Mouse (Mus musculus): ENCODE data around the gene 1810043G02Rik. TPM values are rescaled to one million over a fixed set of nuclear protein-coding genes. Genes with fewer than 3 reads are reported as not detected.
A peak's percentile ranks its signal among the peaks of the same experiment; 100 is the strongest.
"Not testable (repeated sequence)": the region's sequence is repeated elsewhere in the genome, so short reads cannot be mapped to it uniquely, and the experiment has no call there.

The 1810043G02Rik gene
- total and polyA plus RNA-seq, 3 experiments, result 9.3 to 15.6 TPM; not detected in 1

DNA sequence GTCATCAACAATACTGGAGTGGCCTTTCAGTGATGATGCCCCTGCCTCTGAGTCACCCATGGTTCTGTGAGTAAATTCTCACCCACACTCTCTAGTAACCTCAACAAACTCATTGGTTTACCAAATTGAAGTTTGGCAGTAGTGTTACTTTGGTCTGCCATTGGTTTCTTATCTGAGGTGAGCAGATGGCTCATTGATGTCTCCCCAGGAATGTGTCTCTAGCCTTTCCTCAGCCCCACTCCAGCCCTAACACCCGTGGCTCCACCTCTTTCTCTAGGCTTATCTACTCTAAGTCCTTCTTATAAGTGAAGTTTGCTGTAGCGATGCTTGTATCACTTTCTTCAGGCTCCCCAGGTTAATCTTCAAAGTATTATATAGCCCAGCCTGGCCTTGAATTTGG lies 38.6 kb upstream of the 1810043G02Rik start (continued):
- TF ChIP-seq ZKSCAN1 (IDR thresholded peaks at IDR 0.05; ENCODE audit: low read depth, low read length) (no peak), TBP (IDR thresholded peaks at IDR 0.05; ENCODE audit: low read depth, low read length) (no peak), JUND (IDR thresholded peaks at IDR 0.05; ENCODE audit: low read depth, low read length) (0 out of 2 replicates have a peak, but pooled peaks have one; percentile 23), SIN3A (IDR thresholded peaks at IDR 0.05; ENCODE audit: low read length) (no peak; the same call in 1 of the 2 replicates), NRF1 (IDR thresholded peaks at IDR 0.05; ENCODE audit: insufficient read depth, low read depth, low read length, poor library complexity, severe bottlenecking) (no peak), SMC3 (IDR thresholded peaks at IDR 0.05; ENCODE audit: low read depth, low read length) (no peak), POLR2AphosphoS5 (IDR thresholded peaks at IDR 0.05; ENCODE audit: borderline replicate concordance, low read depth, low read length) (no peak), GATA1 (IDR thresholded peaks at IDR 0.05; ENCODE audit: low read depth, low read length) (peak; percentile 81), ETS1 (IDR thresholded peaks at IDR 0.05; ENCODE audit: low read depth, low read length) (peak; percentile 68)

DNA sequence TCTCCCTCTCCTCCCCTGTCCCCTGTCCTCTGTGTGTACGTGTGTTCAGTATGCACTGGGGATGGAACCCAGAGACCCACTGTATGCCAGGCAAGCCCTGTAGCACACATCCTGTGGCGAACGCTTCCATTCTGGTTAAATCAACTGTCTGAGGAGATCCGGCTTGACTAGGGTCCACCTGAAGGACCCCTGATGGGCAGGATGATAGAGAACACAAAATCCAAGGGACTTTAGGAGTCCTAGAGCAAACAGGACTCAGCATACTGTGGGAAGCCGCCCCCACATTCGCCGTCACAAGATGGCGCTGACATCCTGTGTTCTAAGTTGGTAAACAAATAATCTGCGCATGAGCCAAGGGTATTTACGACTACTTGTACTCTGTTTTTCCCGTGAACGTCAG lies 27.9 kb upstream of the 1810043G02Rik start:
- Histone ChIP-seq H3K4me3 (ENCODE audit: control insufficient read depth in 1 of 2, insufficient read depth in 1 of 2, low read depth in 2 of 2, low read length in 2 of 2) (peak overlapping the region; percentile 57 to 97), H3K9ac (ENCODE audit: control insufficient read depth, low read depth, low read length, poor library complexity, severe bottlenecking) (peak overlapping the region; percentile 100), H3K27ac (ENCODE audit: control insufficient read depth, low read depth, low read length) (peak overlapping the region; percentile 94)
- not testable (repeated sequence) for H3K9me3 ChIP-seq (replicated peaks; ENCODE audit: insufficient read depth, low read length); H3K4me1 ChIP-seq (ENCODE audit: control insufficient read depth in 1 of 2, insufficient read depth in 2 of 2, low read length in 2 of 2); H3K79me2 ChIP-seq (ENCODE audit: control insufficient read depth, insufficient read depth, low read length, poor library complexity); H3K36me3 ChIP-seq (ENCODE audit: control insufficient read depth in 1 of 2, insufficient read depth in 2 of 2, low read length in 2 of 2); H3K27me3 ChIP-seq (ENCODE audit: control insufficient read depth in 1 of 2, insufficient read depth in 2 of 2, low read length in 2 of 2)
- TF ChIP-seq POLR2A (IDR thresholded peaks at IDR 0.05; ENCODE audit: control insufficient read depth in 1 of 2, insufficient read depth in 1 of 2, low read depth in 1 of 2, low read length in 2 of 2, poor library complexity in 1 of 2), result 0 out of 4 replicates have a peak, but pooled peaks of 1 of the 2 experiments have one; percentile 24
- TF ChIP-seq HCFC1 (IDR thresholded peaks at IDR 0.05; ENCODE audit: low read depth, low read length), result peak; percentile 52; the same call in 1 of the 2 replicates
- peak; percentile 68 for DNase-seq (ENCODE audit: low read depth, low spot score)

DNA sequence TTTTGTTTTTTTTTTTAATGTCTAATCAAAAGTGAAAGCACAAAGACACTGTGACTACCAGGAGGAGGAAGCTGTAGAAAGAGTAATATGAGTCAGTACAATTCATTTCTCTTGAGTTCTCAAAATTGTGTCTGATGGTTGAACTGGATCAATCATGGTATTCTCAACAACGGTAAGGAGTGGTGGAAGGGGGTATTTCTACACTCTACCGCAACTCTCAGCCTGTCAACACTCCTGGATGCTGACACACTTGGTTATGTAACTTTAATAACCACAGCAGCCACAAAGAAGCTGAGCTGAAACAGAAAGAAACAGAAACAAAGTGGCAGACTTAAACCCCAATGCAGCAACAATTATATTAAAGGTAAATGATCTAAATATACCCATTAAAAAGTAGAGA lies 15.6 kb upstream of the 1810043G02Rik start:
- Histone ChIP-seq H3K9me3 (replicated peaks; ENCODE audit: insufficient read depth, low read length) (no peaks in the 10 kb centered on the region), H3K27ac (ENCODE audit: control insufficient read depth, low read depth, low read length) (no peak overlapping the region), H3K9ac (ENCODE audit: control insufficient read depth, low read depth, low read length, poor library complexity, severe bottlenecking) (no peak overlapping the region), H3K36me3 (ENCODE audit: control insufficient read depth in 1 of 2, insufficient read depth in 2 of 2, low read length in 2 of 2) (no peaks in the 10 kb centered on the region; a peak in 1 of 4 replicates), H3K79me2 (ENCODE audit: control insufficient read depth, insufficient read depth, low read length, poor library complexity) (no peaks in the 10 kb centered on the region), H3K4me1 (ENCODE audit: control insufficient read depth in 1 of 2, insufficient read depth in 2 of 2, low read length in 2 of 2) (peaks cover 0 to 2% of the 10 kb centered on the region in 2 experiments; a peak in 1 of 4 replicates), H3K27me3 (ENCODE audit: control insufficient read depth in 1 of 2, insufficient read depth in 2 of 2, low read length in 2 of 2) (no peaks in the 10 kb centered on the region), H3K4me3 (ENCODE audit: control insufficient read depth in 1 of 2, insufficient read depth in 1 of 2, low read depth in 2 of 2, low read length in 2 of 2) (no peak overlapping the region)
- no peak for DNase-seq (ENCODE audit: low read depth, low spot score)
- TF ChIP-seq BHLHE40 (IDR thresholded peaks at IDR 0.05; ENCODE audit: borderline replicate concordance, low read depth, low read length) (no peak), NELFE (IDR thresholded peaks at IDR 0.05; ENCODE audit: low read depth, low read length) (no peak), MAFK (IDR thresholded peaks at IDR 0.05; ENCODE audit: borderline replicate concordance, low read depth, low read length) (no peak), ETS1 (IDR thresholded peaks at IDR 0.05; ENCODE audit: low read depth, low read length) (no peak), GABPA (IDR thresholded peaks at IDR 0.05; ENCODE audit: low read depth, low read length) (no peak), RAD21 (IDR thresholded peaks at IDR 0.05; ENCODE audit: low read depth, low read length) (no peak), HCFC1 (IDR thresholded peaks at IDR 0.05; ENCODE audit: low read depth, low read length) (no peak), ELF1 (IDR thresholded peaks at IDR 0.05; ENCODE audit: low read depth, low read length) (no peak), POLR2A (IDR thresholded peaks at IDR 0.05; ENCODE audit: control insufficient read depth in 1 of 2, insufficient read depth in 1 of 2, low read depth in 1 of 2, low read length in 2 of 2, poor library complexity in 1 of 2) (no peak), ZC3H11A (IDR thresholded peaks at IDR 0.05; ENCODE audit: low read depth, low read length) (no peak), MXI1 (IDR thresholded peaks at IDR 0.05; ENCODE audit: low read depth, low read length) (no peak), E2F4 (IDR thresholded peaks at IDR 0.05; ENCODE audit: borderline replicate concordance, low read depth, low read length) (no peak), SIN3A (IDR thresholded peaks at IDR 0.05; ENCODE audit: low read length) (no peak), TAL1 (IDR thresholded peaks at IDR 0.05; ENCODE audit: low read length) (no peak), CHD1 (IDR thresholded peaks at IDR 0.05; ENCODE audit: low read depth, low read length) (no peak), USF1 (IDR thresholded peaks at IDR 0.05; ENCODE audit: low read depth, low read length) (no peak), NRF1 (IDR thresholded peaks at IDR 0.05; ENCODE audit: insufficient read depth, low read depth, low read length, poor library complexity, severe bottlenecking) (no peak), USF2 (IDR thresholded peaks at IDR 0.05; ENCODE audit: borderline replicate concordance in 1 of 2, insufficient read depth in 1 of 2, low read depth in 1 of 2, low read length in 2 of 2) (no peak), RCOR1 (IDR thresholded peaks at IDR 0.05; ENCODE audit: low read depth, low read length) (no peak), POLR2AphosphoS5 (IDR thresholded peaks at IDR 0.05; ENCODE audit: borderline replicate concordance, low read depth, low read length) (no peak)
